Mouse (Mus musculus): ENCODE measurements around the gene Zscan4-ps3.
"Not testable (repeated sequence)": the region's sequence is repeated elsewhere in the genome, so short reads cannot be mapped to it uniquely, and the experiment has no call there.

Zscan4-ps3 gene

GRCm38 (mm10) chr7:11609008-11609407 lies at the start of gene Zscan4-ps3:
Gene Zscan4-ps3, plus strand, starts transcription at chr7:11609308.
- DNase-seq (ENCODE audit: low spot score) = not testable (repeated sequence)

- DNase-seq (ENCODE audit: low spot score) = peak; percentile 9
Measured at GRCm38 (mm10) chr7:11617082-11617481, 8.0 kb downstream of the Zscan4-ps3 start.
